Mouse (Mus musculus): ENCODE data around the gene Nup98.
A peak's percentile ranks its signal among the peaks of the same experiment; 100 is the strongest.

Gene Nup98

DNA sequence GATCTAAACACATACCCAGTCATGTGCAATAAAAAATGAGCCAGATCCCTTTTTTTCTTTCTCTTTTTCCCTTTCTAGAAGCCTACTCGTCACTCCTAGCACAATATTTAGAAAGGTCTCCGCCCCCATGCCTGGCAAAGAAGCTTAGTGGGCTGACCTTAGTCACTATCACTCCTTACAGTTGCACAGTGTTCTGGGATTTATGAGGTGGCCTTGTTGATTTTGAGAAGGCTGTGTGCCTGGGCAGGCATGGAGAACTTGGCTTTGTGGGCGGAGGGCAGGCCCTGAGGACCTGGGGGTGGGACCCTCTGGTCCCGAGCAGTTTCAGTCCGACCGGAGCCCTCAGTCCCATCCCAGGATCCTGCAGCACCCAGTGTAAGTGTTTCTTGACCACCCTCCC, 19.8 kb upstream of the Nup98 start:
- DNase-seq (ENCODE audit: low read depth): no peak

DNA sequence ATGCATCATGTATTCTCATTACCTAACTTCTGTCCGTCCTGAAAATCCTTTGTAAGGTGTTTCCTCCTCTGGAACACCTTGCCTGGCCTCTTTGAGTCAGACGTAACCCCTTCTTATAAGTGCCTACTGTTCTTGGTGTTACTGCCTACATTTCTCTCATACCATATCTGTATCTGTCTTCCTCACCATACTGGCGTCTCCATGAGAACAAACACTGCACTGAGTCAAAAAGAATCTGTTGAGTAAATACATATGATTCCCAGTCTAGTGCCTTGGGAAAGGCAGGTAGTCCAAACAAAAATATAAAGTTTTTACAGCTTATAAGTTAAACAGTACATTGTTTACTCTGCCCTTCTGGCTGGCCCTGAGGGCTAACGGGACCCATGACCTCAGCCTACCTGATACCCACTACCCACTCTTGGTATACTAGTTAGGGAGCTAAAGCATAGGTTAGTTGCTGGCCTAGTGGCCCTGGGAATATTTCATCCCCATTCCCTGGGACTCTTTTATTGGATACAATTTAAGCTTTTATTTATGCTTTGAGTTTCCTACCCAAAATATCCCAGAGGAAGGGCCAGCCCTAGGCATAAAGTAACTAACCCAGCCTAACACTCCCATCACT, 18.2 kb upstream of the Nup98 start:
- no peak for DNase-seq (ENCODE audit: low read depth)

GRCm38 (mm10) chr7:102226051-102226450, 16.1 kb upstream of the Nup98 start:
- no peak for DNase-seq (ENCODE audit: low read depth)

DNA sequence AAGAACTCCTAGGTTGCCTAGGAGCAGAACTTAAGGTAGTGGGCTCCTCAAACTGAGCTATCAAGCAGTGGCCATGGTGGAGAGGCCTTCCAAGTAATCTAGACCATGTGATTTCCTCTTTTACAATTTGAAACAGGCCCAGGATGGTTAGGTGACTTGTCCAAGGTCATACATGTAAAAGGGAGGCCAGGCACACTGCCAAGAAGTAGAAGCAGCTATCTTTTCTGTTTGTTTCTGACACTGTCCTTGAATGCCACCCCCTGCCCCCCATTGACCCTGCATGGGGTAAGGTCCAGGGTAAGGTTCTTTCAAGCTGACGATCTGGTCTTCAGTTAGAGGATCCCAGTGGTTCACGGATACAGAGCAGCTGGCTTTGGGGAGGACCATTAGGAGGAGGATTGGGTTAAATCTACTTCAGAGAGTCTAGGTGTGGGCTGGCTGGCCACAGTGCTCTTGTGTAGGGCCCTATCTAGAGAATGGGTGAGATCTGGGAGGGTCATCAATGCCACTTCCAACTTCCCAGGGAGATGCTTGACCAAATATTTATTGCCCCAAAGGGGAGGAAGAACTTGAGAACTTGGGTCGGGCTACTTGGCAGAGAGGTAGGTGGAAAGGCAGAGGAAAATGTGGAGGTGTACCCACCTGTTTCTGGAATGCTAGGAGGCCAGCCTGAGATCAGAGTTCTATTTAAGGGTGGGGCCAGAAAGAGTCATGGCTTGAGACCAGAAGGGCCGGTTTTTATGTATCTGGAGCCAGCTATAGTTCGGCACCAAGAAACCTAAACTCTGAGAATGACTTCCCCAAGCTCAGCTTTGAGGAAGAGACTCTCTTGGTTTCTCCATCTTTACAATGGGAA, 14.1 kb upstream of the Nup98 start:
- no peak for DNase-seq (ENCODE audit: low read depth)

- peak; percentile 83 for DNase-seq (ENCODE audit: low read depth)
These were observed 13.0 kb upstream of the Nup98 start for GRCm38 (mm10) chr7:102222830-102223556.

GRCm38 (mm10) chr7:102222336-102222735, 12.4 kb upstream of the Nup98 start:
- DNase-seq (ENCODE audit: low read depth): peak; percentile 81

DNA sequence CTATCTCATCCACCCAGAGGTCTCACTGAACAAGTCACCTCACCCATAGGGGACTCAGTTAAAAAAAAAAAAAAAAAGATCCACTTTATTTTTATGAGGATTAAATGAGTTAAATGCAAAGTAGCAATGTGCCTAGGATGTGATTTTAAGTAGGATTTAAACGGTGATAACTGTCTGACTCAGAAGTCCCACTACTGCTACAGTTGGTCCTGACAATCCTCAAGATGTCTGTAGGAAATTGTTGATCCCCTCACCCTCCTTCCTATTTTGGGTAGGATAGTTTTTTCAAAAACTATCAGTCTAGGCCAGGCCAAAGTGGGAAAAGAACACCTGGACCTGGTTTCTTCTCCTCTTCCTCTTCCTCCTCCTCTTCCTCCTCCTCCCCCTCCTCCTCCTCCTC, 11.9 kb upstream of the Nup98 start:
- no peak for DNase-seq (ENCODE audit: low read depth)

DNA sequence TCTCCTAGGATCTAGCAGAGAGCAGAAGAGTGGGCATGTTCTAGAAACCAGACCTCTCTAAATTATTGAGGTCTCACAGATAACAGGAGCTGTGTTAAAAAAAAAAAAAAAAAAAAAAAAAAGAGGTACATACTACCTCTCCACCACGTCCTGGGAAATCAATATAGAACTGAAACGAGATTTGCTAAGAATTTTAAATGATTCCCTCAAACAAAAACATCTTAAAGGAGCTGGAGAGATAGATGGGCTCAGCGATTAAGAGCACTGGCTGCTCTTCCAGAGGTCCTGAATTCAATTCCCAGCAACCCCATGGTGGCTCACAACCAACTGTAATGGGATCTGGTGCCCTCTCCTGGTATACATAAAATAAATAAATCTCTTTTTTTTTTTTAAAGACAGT, 1.1 kb upstream of the Nup98 start:
- DNase-seq (ENCODE audit: low read depth): no peak

- DNase-seq (ENCODE audit: low read depth): no peak
These were observed 1.1 kb downstream of the Nup98 start for GRCm38 (mm10) chr7:102208806-102209363.

DNA sequence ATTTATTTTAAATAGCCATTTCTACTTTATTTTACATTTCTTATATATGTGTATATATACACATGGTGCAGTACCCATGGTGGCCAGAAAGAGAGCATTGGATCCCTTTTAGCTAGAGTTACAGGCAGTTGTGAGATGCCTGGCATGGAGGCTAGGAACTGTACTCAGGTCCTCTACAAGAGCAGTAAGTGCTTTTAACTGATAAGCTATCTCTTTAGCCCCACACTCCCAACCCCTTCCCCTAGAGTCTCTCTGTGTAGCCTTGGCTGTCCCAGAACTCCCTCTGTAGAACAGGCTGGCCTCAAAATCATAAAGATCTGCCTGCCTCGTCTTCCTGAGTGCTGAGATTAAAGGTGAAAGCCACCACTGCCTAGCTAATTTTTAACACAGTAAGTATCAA, 4.3 kb downstream of the Nup98 start:
- DNase-seq (ENCODE audit: low read depth): peak; percentile 30

DNA sequence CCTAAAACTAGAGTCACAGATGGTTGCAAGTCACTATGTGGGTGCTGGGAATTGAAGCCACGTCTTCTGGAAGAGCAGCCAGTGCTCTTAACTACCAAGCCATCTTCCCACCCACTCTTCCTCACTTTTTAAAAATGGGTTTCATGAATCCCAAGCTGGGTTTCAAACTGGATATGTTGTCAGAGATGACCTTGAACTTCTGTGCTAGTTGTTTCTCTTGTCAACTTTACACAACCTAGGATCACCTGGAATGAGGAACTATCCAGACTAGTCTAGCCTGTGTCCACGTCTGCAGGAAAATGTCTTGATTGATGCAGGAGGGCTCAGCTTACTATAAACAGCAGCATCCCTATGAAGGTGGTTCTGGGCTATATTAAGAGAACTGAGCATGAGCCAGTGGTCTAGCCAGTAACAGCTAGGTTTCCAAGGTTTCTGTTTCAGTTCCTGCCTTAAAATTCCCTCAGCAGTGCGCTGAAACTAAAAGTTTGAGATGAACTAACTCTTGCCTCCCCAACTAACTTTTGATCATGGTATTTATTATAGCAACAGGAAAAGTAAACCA, 5.6 kb downstream of the Nup98 start:
- DNase-seq (ENCODE audit: low read depth): no peak

- DNase-seq (ENCODE audit: low read depth): no peak
These were observed 8.8 kb downstream of the Nup98 start for GRCm38 (mm10) chr7:102200996-102201785.

DNA sequence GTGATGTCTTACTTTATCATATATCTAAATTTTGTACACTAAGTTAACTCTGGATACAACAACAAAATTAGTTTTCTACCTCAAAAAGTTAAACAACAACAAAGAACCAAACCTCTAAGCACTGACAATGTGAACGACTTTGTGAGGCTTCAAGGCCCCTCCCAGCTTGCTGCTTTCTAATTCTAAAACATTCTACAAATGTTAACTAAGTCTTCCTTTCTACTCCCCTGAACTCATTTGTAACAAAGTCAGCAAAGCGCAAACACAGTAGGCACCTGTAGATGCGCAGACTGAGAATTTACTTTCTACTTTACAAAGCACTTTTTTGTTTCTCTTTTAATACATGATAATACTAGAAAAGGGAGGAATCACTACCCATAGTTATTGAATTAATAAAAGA, 9.4 kb downstream of the Nup98 start:
- no peak for DNase-seq (ENCODE audit: low read depth)

DNA sequence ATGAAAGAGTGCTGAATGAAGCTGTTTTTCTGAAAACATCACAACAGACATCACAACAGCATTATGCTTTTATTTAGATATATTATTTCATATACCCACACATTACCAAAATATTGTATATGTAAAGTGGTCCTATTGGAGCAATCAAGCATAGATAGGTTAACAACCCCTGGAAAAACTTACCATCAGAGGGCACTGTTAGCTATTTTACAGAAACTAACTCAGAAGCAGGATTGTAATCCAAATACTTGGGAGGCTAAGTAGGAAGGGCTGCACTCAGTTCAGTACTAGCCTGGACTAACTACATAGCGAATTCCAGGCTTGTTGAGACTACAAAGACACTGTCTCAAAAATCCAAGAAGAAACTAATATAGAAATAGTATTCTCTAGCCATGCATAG, 17.6 kb downstream of the Nup98 start:
- peak; percentile 37 for DNase-seq (ENCODE audit: low read depth)

- no peak for DNase-seq (ENCODE audit: low read depth)
These were observed 26.1 kb downstream of the Nup98 start for GRCm38 (mm10) chr7:102183849-102184248.

GRCm38 (mm10) chr7:102170300-102170699, 39.7 kb downstream of the Nup98 start:
- DNase-seq (ENCODE audit: low read depth): peak; percentile 38

- no peak for DNase-seq (ENCODE audit: low read depth)
These were observed 56.3 kb downstream of the Nup98 start for GRCm38 (mm10) chr7:102153691-102154090.

GRCm38 (mm10) chr7:102137898-102138297, 72.1 kb downstream of the Nup98 start:
- no peak for DNase-seq (ENCODE audit: low read depth)

DNA sequence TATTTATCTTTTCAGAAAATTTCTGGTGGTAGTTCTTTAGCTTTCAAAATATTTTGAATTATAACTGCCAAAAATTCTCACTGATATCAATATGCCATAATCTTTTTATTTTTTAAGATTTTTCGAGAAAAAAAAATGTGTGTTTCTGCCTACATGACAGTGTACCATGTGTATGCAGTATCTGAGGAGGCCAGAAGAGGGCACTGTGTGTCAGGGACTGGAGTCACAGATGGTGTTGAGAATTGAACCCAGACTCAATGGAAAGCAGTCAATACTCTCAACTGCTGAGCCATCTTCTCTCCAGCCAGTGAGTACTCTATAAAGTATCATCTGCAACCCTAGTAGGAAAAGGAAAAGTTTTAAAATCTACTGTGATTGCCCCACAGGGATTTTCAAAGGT, 72.5 kb downstream of the Nup98 start:
- DNase-seq (ENCODE audit: low read depth): peak; percentile 68

DNA sequence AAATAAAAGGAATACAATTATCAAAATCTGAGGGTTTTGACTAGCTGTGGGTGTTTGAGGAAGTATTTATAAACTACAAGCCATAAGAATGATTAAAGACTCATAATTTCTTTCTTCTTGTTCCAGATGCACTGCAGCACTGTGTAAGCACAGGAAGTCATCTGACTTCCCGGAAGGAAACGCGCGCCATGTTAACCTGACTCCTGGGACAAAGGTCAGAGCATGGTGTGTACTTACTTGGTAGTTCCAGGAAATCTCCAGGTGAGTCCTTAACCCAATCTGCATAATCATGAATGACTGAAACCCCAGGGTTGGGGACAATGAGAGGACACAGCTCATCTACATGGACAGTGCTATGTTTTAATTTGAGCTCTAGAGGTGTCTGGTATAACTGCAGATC, 77.6 kb downstream of the Nup98 start:
- DNase-seq (ENCODE audit: low read depth): no peak

DNA sequence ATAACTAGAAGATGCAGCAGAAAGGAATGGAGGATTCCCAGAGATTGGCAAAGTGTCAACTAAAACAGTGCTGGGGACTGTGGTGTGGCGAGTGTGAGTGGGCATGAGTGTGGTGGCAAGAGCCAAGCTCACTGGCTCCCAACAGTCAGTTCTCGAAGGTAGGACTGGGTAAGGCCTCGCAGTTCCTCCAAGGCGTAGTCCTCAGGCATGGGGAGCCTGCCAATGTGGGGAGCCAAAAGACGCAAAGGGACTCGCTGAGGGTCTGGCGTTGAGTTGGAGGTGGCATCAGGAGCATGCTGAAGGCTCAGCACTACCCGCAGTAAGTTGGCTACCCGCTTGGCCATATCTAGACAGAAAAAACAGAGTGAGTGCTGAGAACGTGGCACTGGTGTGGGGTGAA, 89.7 kb downstream of the Nup98 start:
- DNase-seq (ENCODE audit: low read depth): no peak

GRCm38 (mm10) chr7:102117382-102117781, 92.6 kb downstream of the Nup98 start:
- DNase-seq (ENCODE audit: low read depth): no peak

Measured in induced T-regulatory cell, adult 2 months (primary cell).